In the genomic region with DNA sequence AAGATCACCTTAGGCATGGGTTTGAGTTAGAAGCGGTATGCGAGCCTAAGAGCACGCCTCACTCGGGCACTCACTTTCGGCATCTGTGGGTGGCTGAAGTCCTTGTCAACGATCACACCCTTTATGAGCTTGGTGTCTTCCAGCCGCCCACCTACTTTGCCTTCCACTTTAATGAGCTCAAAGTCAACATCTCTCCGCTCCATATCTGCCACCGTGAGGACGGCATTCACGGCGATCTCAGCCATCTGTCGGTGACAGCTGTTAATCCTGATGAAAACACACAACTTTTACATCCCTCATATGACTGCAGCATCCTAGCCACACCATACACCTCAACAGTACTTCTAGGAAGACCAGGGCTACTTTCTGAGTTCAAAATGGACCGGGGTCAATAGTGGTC, we compare ENCODE assay signal across 30 mouse cellular contexts. TPM values are rescaled to one million over a fixed set of nuclear protein-coding genes. Genes with fewer than 3 reads are reported as not detected.
DNase-seq lines count a peak whose midpoint lies in the region; ATAC-seq and TF ChIP-seq lines count a peak whose summit lies in the region.
"Had no signal": no experiment of that assay in that cellular context is flagged by ENCODE, and none has a peak within 500 bp of the region (broad histone marks: within the 10 kb centered on the region; RNA-seq: fewer than 3 reads in every experiment).

No protein-coding gene starts in this region.

- no peak for TF ChIP-seq CTCF in left cerebral cortex, adult 2 months (IDR thresholded peaks at IDR 0.05)

- H3K4me3 ChIP-seq in left cerebral cortex, adult 2 months: no peak overlapping the region
- H3K4me3 ChIP-seq: embryonic facial prominence, embryonic 13.5 days; embryonic facial prominence, embryonic 15.5 days; erythroblast, embryonic 14.5 days; forebrain, embryonic 10.5 days; forebrain, embryonic 12.5 days had no signal

- ATAC-seq in frontal cortex, adult (ENCODE audit: low TSS enrichment): peak; percentile 42
- ATAC-seq: activated CD4-positive, CD25-positive, alpha-beta regulatory T cell, adult 4 months; CD4-positive, CD25-positive, alpha-beta regulatory T cell, adult 4 months; forebrain, embryonic 14.5 days; Patski had no signal

- no peak for DNase-seq in frontal cortex, postnatal 14 days (ENCODE audit: low spot score in 2 of 2)
- DNase-seq in left cerebral cortex, adult 18-20 months (ENCODE audit: low spot score in 2 of 2): peak; percentile 33 to 39
- no peak for DNase-seq in left cerebral cortex, adult 2 months (ENCODE audit: extremely low spot score in 1 of 2, low spot score in 2 of 2)
- DNase-seq in right cerebral cortex, adult 18-20 months: peak; percentile 43
- DNase-seq in right cerebral cortex, postnatal 25 days: no peak
- no peak for DNase-seq in urinary bladder, postnatal 4 days (ENCODE audit: low spot score in 2 of 2)
- DNase-seq: adrenal gland, adult 8-10 months; adrenal gland, postnatal 14 days; adrenal gland, postnatal 36 days; B cell, adult 2 months; cerebellum, adult 11 months; cerebellum, adult 18-20 months; cerebellum, adult 8-10 months; cerebellum, adult 9-11 months; cerebellum, postnatal 14 days; cerebellum, postnatal 36 days; embryo, embryonic 11 days had no signal

- intact Hi-C loops in left cerebral cortex, adult 2 months (cut with DNase I): no loop called here

- H3K27ac ChIP-seq in left cerebral cortex, adult 2 months: no peak overlapping the region
- H3K27ac ChIP-seq: embryonic facial prominence, embryonic 13.5 days; embryonic facial prominence, embryonic 15.5 days; forebrain, embryonic 10.5 days; forebrain, embryonic 12.5 days had no signal

RNA-seq across cellular contexts. Expression of a gene that starts 7.3 kb away (rescaled TPM):
- 100 to 1,000 TPM; 193 to 201 TPM for total RNA-seq in left cerebral cortex, adult 18-20 months (2021)
- 100 to 1,000 TPM; 173 to 182 TPM for total RNA-seq in left cerebral cortex, adult 2 months (2021)

RNA-seq across cellular contexts. Expression of a gene that starts 7.4 kb away (rescaled TPM):
- 10 to 100 TPM; 11.2 to 11.3 TPM for total RNA-seq in left cerebral cortex, adult 18-20 months (2021)
- total RNA-seq in left cerebral cortex, adult 2 months (2021): 10 to 100 TPM; 11.3 to 12.1 TPM

RNA-seq across cellular contexts. Expression of a gene that starts 29.1 kb away (rescaled TPM):
- total RNA-seq in left cerebral cortex, adult 18-20 months (2021): 10 to 100 TPM; 17.0 to 20.2 TPM
- 10 to 100 TPM; 15.7 to 17.9 TPM for total RNA-seq in left cerebral cortex, adult 2 months (2021)
- total RNA-seq: CH12.LX; common myeloid progenitor, adult 5-6 weeks; G1E had no signal

Comparison
In these comparisons a context has a peak if more than half of its experiments do, and no peak if none do; other contexts are left out.
1. DNase-seq: peak in left cerebral cortex, adult 18-20 months (2 of 2) and right cerebral cortex, adult 18-20 months (single experiment); none in frontal cortex, postnatal 14 days (0 of 2), left cerebral cortex, adult 2 months (0 of 2), right cerebral cortex, postnatal 25 days (single experiment) and urinary bladder, postnatal 4 days (0 of 2).